In the genomic region with DNA sequence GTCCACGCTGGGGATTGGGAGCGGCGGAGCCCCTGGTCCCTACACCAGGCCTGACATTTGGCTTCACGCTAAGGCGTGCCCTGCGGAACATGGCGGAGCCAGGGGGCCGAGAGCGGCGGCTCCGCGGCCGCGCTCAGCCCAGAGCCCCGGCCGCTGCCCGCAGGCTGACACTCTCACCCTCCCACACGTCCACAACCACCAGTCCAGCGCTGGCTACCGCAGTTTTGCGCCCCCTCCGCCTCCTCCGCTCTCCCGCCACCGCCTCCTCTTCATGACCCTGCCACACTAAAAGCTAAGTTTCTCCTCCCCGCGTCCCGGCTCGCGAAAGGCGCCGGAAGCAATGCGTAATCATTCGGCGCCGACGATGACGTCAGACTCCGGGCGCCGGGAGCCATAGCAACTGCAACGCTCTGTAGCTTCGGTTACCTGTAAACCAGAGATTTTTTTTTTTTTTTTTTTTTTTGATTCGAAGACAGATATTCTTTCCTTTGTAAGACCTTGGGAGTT, we compare ENCODE assay signal across 7 mouse cellular contexts. TPM values are rescaled to one million over a fixed set of nuclear protein-coding genes. Genes with fewer than 3 reads are reported as not detected.
DNase-seq lines count a peak whose midpoint lies in the region; ATAC-seq and TF ChIP-seq lines count a peak whose summit lies in the region.

A gene (minus strand): TSS at position 323 of the 507 bp plus-strand sequence.

- TF ChIP-seq CTCF in intestine, postnatal 0 days (IDR thresholded peaks at IDR 0.05; ENCODE audit: low read depth), result no peak
- TF ChIP-seq CTCF in small intestine, adult 2 months (IDR thresholded peaks at IDR 0.05; ENCODE audit: extremely low read depth, insufficient read length, insufficient replicate concordance, low read depth, low read length), result no peak

- intact Hi-C loops in left cerebral cortex, postnatal 4 days (cut with DNase I), result no loop called here

- under 1% methylated on average over 44 of the region's 44 CpGs for WGBS in intestine, postnatal 0 days
- under 1% methylated on average over 42 of the region's 44 CpGs for WGBS in midbrain, embryonic 12.5 days
- 2% methylated on average over 44 of the region's 44 CpGs for WGBS in small intestine, adult 2 months

- no peaks in the 10 kb centered on the region for H3K27me3 ChIP-seq in intestine, postnatal 0 days (replicated peaks; ENCODE audit: control insufficient read depth, insufficient read depth, low read length)
- no peaks in the 10 kb centered on the region for H3K27me3 ChIP-seq in midbrain, embryonic 12.5 days
- H3K27me3 ChIP-seq in small intestine, adult 2 months (ENCODE audit: control insufficient read depth, insufficient read depth, low read length), result no peaks in the 10 kb centered on the region

- no peaks in the 10 kb centered on the region for H3K9me3 ChIP-seq in intestine, postnatal 0 days (ENCODE audit: control insufficient read depth)
- H3K9me3 ChIP-seq in midbrain, embryonic 12.5 days, result no peaks in the 10 kb centered on the region

- H3K9ac ChIP-seq in intestine, postnatal 0 days (ENCODE audit: low read depth, low read length), result peak within 1 kb of the TSS; percentile 89
- peak within 1 kb of the TSS; percentile 90 for H3K9ac ChIP-seq in midbrain, embryonic 12.5 days (replicated peaks)

- H3K4me2 ChIP-seq in intestine, postnatal 0 days (replicated peaks; ENCODE audit: low read depth), result peak within 1 kb of the TSS; percentile 84
- peak within 1 kb of the TSS; percentile 79 for H3K4me2 ChIP-seq in midbrain, embryonic 12.5 days (replicated peaks)

- peak within 1 kb of the TSS; percentile 99 for H3K4me3 ChIP-seq in intestine, postnatal 0 days (ENCODE audit: low read depth, low read length)
- peak within 1 kb of the TSS; percentile 97 for H3K4me3 ChIP-seq in midbrain, embryonic 12.5 days
- H3K4me3 ChIP-seq in small intestine, adult 2 months (ENCODE audit: low read depth, low read length), result peak within 1 kb of the TSS; percentile 99

- peak; percentile 87 for DNase-seq in adrenal gland, adult 8-10 months
- peak; percentile 97 for DNase-seq in embryo, embryonic 9.5 days (ENCODE audit: extremely low spot score)
- peak; percentile 92 to 94 for DNase-seq in gastrocnemius, postnatal 4 days (ENCODE audit: low spot score in 2 of 2)
- DNase-seq in left cerebral cortex, postnatal 4 days, result peak; percentile 93

- H3K27ac ChIP-seq in intestine, postnatal 0 days (ENCODE audit: low read depth, low read length), result peak within 1 kb of the TSS; percentile 90
- peak within 1 kb of the TSS; percentile 78 for H3K27ac ChIP-seq in midbrain, embryonic 12.5 days (replicated peaks)
- peak within 1 kb of the TSS; percentile 59 for H3K27ac ChIP-seq in small intestine, adult 2 months (ENCODE audit: insufficient read depth, low read depth, low read length)

- TF ChIP-seq POLR2A in small intestine, adult 2 months (IDR thresholded peaks at IDR 0.05; ENCODE audit: low read depth, low read length), result peak; percentile 67; the same call in 1 of the 2 replicates

- no peaks in the 10 kb centered on the region for H3K36me3 ChIP-seq in intestine, postnatal 0 days (ENCODE audit: control insufficient read depth, insufficient read depth)
- H3K36me3 ChIP-seq in midbrain, embryonic 12.5 days, result peaks cover 1% of the 10 kb centered on the region; the same call in 1 of the 2 replicates
- H3K36me3 ChIP-seq in small intestine, adult 2 months (ENCODE audit: control insufficient read depth, insufficient read depth, low read length), result peaks cover 2% of the 10 kb centered on the region

- H3K4me1 ChIP-seq in intestine, postnatal 0 days (replicated peaks; ENCODE audit: control insufficient read depth, insufficient read depth, low read length), result peaks cover 6% of the 10 kb centered on the region; the same call in 1 of the 2 replicates
- peaks cover 28% of the 10 kb centered on the region for H3K4me1 ChIP-seq in midbrain, embryonic 12.5 days
- H3K4me1 ChIP-seq in small intestine, adult 2 months (ENCODE audit: control insufficient read depth, insufficient read depth, insufficient read length, low read length), result peaks cover 6% of the 10 kb centered on the region; the same call in 1 of the 2 replicates

- peak; percentile 81 for ATAC-seq in intestine, postnatal 0 days
- ATAC-seq in midbrain, embryonic 12.5 days (ENCODE audit: low FRiP score, low read depth), result peak; percentile 73

RNA-seq across cellular contexts. Expression of the gene that starts here (rescaled TPM):
- 10 to 100 TPM; 26.9 to 35.3 (median 30.5) TPM for total RNA-seq in adrenal gland, adult 8-10 months (2022)
- total RNA-seq in gastrocnemius, postnatal 4 days (2021), result 10 to 100 TPM; 24.2 to 26.0 TPM
- polyA plus RNA-seq in intestine, postnatal 0 days (2015; fragmentation: Nextera tagmentation; extraction: Ambion mirVana), result 13.1 and 16.1 TPM in 2 replicates
- total RNA-seq in left cerebral cortex, postnatal 4 days (2021), result 10 to 100 TPM; 46.0 to 46.1 TPM
- polyA plus RNA-seq in midbrain, embryonic 12.5 days (2016; fragmentation: Nextera tagmentation; extraction: Ambion mirVana), result 32.5 and 32.6 TPM in 2 replicates
- polyA plus RNA-seq in small intestine, adult 2 months (2012; rRNA removed), result 0.50 and 1.0 TPM in 2 replicates

Comparison
In these comparisons a context has a peak if more than half of its experiments do, and no peak if none do; other contexts are left out.
1. Peak in every context shown above with its lines: DNase-seq, ATAC-seq, H3K4me3 ChIP-seq and H3K27ac ChIP-seq.